Mouse (Mus musculus): Measurements from ENCODE around the gene Ulk4.

- TF ChIP-seq FLI1 (IDR thresholded peaks at IDR 0.05; ENCODE audit: low read length) (no peak), GATA1 (IDR thresholded peaks at IDR 0.05; ENCODE audit: borderline replicate concordance, low read length) (no peak)
Measured at GRCm38 (mm10) chr9:121176350-121176749, 100.6 kb downstream of the Ulk4 start.

Measured in megakaryocyte, embryonic 14.5 days (primary cell).